Mouse (Mus musculus) c-Kit-positive CD71-positive TER-119-negative erythroid progenitor cells, embryonic 14.5 days (primary cell): ENCODE measurements at regions not wholly inside any gene's neighbourhood (a gene's known extent, or its start where the extent isn't known, plus 50 kb on each side); places are given as distances from the start of the nearest gene placed in this dataset.

Experiments used
- DNase-seq: peaks from one replicate; pipeline ENCODE4 v3.0.0-alpha.2; 2013; ENCODE audit warnings: low read depth

DNA sequence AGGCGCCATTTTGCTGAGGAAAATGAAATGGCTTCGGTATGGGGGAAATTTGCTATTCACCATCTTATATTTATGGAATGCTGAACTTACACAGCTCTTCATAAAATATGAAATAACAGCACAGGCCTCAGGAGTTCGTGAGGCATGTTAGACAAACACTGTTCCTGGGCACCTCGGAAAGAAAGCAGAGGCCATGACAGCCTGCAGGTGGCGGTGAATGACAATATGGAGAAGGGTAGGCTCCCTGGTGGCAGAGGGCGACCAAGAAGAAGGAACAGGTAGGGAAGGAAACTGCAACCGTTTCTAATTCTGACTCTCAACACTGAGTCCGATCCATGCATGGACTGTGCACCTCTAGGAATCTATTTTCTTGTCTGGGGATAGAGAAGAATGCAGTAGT lies 553.6 kb upstream of the Tmpo start:
- DNase-seq, result no peak

DNA sequence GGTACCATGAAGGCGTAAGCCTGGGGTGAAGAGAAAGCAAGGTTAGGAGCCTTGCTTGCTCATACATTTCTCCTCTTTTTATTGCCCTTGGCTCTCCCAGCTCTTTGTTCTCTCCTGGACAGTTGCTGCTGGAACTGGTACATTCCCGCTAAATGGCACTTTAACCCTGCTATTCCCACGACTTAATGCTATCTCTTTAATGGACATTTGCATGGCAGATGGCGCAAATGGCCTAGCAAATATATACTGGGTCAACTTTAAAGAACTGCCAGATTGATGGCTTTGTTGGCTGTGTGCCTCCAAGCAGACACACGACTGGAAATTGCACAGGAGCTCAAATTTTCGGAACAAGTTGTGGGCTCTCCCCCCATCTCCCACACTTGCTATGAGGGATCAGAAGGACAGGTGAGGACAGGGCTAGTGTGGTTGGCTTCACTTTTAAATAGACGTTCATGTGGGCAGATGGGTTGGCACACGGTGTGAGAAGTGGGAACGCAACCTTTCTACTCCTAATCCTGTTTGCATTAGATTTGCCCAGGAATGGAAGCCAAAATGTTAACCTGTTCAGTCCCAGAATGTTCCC lies 551.0 kb upstream of the Tmpo start:
- no peak for DNase-seq

DNA sequence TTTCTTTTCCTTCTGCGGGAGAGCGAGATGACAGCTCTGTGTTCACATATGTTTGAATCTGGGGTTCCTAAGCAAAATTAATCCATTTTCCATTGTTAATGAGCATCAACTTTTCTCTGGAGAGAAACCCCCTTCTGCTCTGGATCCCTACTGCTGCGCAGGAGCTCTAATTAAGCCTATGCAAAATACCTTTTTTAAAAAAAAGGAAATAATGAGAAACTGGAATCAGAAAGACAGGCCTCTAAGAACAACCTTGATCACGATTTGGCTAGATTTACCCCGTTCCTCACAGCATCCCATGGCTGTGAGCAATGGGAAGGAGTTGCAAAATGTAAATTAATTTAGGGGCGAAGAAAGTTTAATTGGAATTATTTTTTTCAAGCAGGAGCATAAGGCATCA lies 548.9 kb upstream of the Tmpo start:
- no peak for DNase-seq

DNA sequence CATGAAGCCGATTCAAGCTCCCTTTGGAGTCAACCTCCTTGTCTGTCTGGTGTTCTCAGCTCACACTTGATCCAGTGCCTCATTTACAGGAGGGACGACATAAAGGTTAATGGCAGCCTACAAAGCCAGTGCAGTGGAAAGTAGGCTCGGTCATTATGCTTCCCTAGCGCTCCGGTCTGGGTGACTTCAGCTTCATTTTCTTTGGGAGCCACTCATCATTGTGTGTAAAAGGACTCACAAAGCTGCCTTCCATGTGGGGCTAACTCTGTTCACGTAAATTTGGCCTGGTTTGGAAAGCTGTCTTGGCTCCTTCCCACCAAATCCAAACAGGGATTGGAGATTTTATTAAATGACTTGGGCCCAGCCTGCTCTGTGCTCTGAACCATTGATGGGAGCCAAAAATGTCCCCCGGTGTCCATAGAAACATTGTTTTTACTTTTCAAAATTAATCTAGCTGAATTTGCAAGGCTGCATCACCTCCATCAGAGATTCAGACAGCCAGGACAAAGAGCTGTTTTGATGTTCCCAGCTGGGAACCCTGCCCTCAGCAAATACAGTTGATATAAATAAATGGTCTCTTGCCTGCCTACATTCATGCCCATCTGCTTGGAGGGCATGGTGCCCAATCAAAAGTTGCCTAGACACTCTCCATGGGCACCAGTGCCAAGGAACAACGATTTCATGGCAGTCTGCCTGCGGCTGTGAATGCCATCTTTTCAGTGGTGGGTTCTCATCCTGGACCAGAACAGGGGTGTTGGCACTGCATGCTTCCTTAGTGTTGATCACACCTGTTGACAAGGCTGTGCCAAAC lies 538.7 kb upstream of the Tmpo start:
- no peak for DNase-seq

DNA sequence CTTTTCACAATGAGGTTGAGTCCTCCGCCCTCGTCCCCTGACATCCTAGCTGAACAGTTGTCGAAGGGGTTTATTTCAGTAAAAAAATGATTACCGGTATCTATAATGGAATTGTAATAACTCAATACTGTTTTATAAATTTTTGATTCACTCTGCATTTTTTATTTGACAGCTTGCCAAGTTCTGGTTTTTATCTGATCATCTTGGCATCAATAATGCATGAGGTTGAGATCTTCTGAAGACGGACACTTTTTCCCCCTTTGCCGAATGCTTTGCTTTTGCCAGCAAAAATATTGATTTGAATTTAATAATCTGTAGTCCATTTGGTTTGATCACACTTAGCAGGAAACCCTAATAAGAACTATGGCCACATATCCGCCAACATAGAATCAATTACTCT lies 535.5 kb upstream of the Tmpo start:
- DNase-seq, result no peak

DNA sequence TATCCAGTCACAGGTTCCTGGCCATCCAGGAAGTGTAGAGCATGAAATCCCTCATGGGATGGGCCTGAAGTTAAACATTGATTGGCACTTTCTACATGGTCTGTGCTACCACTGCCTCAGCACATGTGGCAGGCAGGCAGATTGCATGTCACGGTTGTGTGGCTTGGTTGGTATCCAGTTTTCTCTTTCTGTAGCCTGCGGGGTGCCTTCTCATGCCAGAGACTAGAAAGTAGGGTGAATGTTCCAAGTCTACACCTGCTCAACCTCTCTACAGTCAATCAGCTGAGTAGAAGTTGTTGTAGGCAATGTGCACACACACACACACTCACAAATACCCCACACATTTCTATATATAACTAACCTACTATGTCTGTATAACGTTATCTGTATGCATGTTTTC lies 533.5 kb upstream of the Tmpo start:
- DNase-seq, result no peak

DNA sequence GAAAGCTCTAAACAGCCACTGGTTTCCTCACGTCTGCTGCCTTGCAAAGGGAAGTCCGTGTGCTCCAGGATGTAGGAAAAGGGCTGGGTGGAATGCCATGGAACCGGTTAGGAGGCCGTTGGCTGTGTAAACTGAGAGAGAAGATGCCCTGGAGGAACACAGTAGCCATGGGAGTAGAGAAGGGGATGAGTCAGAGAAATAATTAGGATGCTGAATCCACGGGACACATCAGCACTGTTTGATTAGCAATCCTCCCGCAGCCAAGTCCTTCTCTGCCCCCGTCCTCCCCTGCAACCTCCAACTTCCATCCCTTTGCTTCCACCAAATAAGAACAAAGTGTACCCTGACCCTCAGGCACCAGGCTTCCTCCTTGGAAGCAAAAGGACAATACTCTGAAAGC lies 532.4 kb upstream of the Tmpo start:
- no peak for DNase-seq

DNA sequence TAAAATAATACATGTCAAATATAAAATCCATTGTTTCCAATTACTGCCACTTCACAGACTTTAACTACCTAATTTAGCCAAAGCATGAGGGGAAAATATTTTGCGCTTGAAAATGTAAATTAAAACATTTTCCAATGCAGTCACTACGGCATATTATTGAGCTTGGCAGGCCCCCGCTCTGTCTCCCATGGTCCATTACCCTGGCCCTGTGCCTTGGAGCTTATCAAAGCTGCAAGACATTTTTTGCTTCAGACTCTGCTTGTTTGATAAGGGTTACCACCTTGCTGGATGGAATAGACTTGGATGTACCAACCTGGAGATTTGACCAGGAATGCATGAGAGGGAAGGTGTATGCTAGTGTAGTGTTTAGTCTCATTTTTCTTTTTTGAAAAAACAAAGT lies 525.7 kb upstream of the Tmpo start:
- DNase-seq, result no peak

DNA sequence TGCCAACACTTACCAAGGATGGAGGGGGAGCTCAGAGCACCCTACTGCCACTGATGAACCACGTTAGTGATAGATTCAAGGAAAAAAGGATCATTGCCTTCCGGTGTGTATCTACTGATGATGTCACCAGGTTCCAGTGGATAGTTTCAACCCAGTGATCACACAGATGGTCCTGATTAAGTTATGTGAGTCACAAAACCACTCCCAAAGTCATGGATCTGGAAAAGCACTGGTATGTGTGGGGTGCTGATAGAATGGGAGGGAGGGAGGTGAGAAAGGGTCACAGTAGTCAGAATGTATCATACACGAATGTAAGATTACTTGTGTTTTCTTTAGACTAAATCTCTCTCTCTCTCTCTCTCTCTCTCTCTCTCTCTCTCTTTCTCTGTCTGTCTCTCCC lies 523.6 kb upstream of the Tmpo start:
- no peak for DNase-seq

DNA sequence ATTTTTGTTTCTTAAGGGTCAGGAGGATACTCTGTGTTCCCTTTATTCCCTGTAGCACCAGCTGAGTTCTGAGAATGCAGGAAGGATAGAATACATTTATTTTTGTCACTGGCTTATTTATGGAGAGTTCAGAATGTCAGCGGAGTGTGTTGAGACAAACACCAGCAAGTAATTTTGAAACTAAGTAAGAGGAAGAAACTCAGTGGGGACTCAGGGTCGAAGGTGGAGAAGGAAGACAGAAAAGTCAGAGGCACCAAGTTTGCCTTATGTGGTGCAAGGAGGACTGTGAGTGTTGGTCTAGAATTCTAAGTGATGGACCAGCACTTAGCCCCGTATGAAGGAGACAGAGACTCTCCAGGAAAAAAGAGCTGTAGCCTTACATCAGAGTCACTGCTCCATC lies 520.7 kb upstream of the Tmpo start:
- no peak for DNase-seq

DNA sequence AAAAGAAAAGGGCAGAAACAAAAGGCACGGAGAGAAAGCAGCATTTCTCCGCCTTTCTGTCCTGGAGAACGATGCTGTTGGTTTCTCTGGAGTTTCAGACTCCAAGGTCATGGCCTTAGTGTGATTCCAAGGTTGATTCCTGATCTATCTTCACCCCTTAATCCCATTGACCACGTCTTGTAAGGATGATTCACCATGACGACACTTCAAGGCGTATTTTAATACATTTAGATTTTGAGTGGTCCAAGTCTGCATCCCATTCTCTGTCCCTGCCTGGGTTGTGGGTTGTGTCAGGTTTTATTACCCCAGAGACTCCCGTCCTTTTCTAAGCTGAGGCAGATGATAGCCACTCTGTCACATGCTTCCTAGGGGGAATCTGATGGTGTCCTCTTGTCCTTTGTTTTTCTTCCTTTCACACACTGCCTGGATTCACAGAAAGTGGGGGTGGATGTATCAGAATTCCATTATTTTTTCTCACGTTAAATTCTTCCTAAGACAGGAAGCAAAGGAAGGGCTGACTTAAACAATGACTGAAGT lies 505.0 kb upstream of the Tmpo start:
- DNase-seq, result no peak

DNA sequence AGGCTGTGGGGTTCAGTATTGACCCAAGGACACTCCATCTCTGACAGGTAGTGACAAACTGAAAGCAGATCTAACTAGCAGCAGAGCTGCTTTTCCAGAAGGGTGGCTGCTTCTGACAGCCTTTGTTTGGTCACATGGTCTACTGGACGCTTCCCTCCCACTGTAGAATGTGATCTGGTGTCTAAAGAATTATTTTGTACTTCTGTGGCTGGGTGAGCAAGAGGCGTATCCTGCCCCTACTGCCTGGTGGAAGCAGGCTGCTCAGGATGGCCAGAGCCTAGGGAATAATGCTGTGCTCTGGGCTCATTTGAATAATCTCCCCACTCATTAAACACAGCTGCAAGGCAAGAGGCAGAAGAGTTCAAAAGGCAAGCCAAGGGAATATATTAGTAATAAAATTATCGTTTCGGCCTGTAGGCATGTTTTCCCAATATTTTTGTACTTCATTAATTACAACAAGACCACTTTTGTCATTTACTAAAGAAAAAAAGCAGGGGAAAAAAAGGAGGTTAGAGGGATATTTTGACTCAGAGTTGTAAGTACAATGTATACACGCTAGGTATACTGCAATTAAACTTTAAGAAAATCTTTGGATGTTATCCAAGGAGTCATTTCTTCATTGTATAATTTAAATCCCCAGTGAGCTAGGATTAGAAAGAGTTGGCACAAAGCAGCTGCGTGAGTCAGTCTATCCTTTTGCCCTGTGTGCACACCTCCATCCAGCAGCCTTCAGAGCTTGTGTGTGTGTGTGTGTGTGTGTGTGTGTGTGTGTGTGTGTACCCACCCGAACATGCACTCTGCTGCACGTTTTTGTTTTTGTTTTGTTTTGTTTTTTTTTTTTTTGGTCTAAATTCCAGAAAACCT lies 504.3 kb upstream of the Tmpo start:
- DNase-seq, result no peak

DNA sequence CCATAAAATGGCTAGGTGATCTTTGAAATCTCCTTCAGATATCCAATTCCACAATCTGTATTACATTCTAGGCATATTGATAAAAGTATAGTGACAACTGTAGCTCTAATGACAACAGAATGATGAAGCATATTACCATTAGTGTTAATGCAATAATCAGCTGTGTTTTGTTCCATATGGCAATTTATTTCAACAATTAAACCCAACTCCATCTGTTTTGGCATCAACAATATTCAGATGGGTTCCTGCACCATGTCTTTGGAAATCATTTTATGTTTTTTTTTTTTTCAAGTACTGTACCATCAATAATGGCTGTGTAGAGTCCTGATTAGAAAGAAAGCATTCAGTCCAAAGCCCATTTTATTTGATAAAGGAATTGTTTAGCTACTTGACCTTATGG lies 498.5 kb upstream of the Tmpo start:
- DNase-seq, result no peak

DNA sequence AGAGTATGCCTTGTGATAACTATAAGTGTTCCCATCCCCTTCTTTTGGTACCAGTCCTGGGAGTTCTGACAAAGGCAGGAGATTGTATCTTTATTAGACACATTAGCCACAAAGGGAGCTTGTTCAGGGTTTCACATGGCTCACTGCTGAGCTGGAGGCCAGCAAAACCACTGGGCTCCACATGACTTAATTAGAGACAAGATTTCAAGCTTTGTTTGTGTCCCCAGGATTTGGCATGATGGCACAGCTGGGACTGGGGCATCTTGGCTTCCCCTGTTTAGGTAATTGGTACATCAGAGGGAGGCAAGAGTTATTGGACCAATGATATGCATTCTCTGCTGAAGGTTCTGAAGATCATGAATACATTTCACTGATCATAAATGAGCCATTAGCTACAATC lies 456.8 kb upstream of the Tmpo start:
- DNase-seq, result no peak

DNA sequence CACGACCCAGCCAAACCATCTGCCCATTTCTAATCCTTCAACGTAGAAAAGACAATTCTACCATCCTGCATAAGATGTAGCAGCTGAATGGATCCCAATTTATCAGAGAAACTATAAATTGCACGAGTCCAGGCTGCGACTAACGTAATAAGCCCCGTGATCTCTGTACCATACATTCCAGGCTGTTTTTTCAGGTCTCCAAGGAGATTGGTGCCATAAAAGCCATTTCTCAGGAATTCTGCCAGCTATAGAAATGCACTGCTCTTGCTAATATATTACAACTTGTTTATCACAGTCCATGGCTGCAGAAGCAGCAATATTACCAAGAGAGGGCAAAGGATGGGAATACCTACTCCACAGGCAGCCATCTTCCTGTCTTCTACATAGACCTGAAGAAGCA lies 447.6 kb upstream of the Tmpo start:
- DNase-seq, result no peak

DNA sequence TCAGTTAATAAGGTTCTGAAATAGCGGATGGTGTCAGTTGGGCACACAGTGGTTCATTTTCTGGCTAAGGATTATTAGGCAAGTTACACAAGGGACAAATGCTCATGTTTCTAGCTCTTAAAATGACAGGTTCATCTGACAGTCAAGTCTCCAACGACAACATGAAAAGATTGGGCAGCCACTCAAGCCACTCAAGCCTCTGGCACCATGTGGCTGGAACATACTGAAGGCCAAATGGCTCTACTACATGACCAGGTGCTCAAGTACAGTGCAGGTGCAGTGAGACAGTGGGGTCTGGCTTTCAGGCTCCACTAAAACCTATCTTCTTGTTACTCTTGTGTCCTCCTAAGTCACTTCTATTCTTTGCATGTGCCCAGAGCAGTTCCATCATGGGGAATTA lies 441.2 kb upstream of the Tmpo start:
- DNase-seq, result no peak

DNA sequence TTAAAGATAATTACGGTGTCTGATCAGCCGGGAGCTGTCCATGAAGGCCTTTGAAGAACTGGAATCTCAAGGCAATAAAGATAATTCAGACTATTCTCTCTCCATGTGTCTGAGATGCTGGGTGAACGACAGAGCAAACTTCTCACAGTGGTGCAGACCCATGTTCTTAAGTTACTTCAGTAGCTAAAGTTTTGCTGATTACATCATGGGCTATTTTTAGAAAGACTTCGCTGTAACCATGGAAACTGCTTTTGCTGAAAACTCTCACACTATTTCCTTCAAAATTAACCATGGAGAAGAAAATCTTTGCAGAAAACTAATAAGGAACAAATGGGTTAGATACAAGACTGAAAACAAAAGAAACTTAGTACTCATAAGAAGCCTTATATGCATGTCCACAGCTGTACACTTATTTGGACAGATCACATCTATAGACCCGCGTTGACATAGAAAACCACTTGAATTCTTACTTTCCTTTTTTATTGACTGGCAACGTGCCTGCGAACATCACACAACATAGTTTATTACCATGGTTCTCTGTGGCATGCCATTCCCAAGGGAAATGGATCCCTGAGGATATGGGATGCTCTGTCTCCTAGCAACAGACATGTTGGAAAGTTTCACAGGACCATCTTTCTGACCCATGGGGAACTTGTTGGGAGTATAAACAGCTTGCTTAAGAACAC lies 432.8 kb upstream of the Tmpo start:
- no peak for DNase-seq

DNA sequence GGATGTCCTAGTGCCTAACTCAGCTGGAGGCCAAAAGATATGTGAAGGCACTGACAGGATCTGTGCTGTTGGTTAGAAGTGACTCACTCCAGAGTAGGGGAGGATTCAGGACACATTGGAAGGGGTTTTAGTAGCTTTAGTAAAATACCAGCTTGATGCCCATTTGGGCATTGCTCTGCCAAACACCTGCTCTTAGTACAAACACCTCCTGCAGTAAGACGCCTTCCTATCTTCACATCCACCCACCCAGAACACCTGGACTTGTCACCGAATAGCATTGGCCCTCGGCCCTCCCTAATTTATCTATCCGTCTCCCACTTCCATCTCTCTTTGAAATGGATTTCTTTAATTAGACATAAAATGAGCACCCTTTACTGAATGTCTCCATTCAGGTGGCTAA lies 430.9 kb upstream of the Tmpo start:
- no peak for DNase-seq

DNA sequence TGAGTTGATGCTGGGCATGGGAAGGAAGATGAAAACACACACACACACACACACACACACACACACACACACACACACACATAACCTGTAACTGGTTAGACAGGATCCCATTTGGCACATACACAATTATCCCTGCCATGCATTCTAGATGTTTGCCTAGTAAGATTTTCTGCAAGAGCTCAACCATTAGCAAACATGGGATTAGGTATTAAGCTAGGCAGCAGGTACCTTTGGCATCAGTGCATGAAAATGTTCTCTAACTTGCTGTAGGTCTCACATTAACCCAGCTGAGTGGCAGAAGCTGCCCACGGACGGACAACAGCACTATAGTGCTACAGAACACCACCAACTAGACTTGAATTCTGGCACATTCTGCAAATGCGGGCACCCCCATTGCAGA lies 413.8 kb upstream of the Tmpo start:
- DNase-seq, result no peak

DNA sequence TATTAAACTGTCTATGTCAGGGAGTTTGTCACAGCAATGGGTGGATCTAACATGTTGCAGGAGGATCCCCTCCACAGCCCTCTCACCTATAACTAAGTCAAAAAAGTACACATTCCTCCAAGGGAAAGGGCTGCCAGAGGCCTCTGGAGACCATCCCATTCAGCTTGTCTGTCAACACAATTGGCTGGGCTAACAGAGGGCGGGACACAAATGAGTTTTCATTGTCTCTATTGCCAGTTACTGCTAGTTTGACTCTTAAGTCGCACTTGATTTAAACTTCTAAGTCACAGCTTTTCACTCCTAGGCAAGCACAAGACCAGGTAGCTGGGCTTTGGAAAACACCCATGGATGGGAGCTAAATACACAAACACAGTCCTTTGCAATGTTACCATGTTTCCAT lies 412.3 kb upstream of the Tmpo start:
- DNase-seq, result no peak

DNA sequence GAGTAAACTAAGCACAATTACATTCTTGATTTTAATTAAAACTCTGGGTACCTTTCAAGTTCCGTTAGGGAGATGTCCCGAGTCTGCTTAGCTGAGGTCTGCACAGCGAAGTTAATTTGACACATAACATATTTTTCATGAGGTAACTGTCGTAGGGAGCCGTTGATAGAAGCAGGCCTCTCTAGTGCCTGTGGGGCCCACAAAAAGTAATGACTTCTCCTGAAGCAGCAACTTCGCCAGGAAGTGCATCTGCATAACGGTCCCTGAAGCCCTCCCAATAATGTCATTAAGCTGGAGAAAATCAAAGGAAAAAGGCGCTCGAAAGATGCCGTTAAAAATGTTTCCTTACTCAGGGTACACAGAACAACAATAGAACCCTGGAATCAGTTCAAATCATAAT lies 410.7 kb upstream of the Tmpo start:
- DNase-seq, result no peak

DNA sequence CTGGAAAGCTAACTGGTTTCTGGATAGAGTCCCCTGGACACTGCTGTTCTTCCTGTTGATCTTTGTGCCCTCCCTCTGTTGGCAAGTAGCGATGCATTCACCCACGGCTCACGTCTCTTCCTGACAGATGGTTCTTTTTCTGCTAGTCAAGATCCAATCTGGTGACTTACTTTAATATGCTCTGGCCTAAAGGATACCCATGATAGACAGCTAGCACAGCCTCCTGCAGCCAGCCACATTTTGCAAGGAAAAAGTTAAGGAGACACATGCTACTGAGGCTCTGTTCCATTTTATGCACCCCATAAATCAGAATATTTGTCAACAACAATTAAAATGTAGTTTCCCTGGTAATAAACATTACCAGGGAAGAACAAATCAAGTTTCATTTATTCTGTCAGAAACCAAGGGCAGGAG lies 410.3 kb upstream of the Tmpo start:
- no peak for DNase-seq
